Mouse (Mus musculus) heart, adult 2 months (tissue): ENCODE measurements at regions not wholly inside any gene's neighbourhood (a gene's known extent, or its start where the extent isn't known, plus 50 kb on each side); places are given as distances from the start of the nearest gene placed in this dataset.

ENCODE experiments used
- CTCF ChIP-seq: fragments of 200-600 bp; IDR thresholded peaks from 2 replicates; pipeline ENCODE4 v1.8.1; 2022; ENCODE audit warnings: antibody characterized with exemption, mild to moderate bottlenecking, moderate library complexity
- EP300 ChIP-seq: fragments of 200-500 bp; IDR thresholded peaks from 2 replicates; pipeline ENCODE4 v1.6.1; 2011; ENCODE audit warnings: low read depth, low read length, control low read depth; ENCODE audit not compliant: insufficient read depth
- POLR2A ChIP-seq: fragments of 200-500 bp; IDR thresholded peaks from 2 replicates; pipeline ENCODE4 v1.6.1; 2011; ENCODE audit warnings: mild to moderate bottlenecking, low read depth, low read length, control low read depth; ENCODE audit not compliant: insufficient read depth

- no peak for TF ChIP-seq POLR2A
- no peak for TF ChIP-seq CTCF
- no peak for TF ChIP-seq EP300
Observed at GRCm38 (mm10) chr9:49848943-49849342, 50.2 kb upstream of the Ncam1 start.
